Mouse (Mus musculus): Measurements from ENCODE around the gene Tle3. TPM values are rescaled to one million over a fixed set of nuclear protein-coding genes. Genes with fewer than 3 reads are reported as not detected.

Gene Tle3
- polyA plus RNA-seq, 2 experiments: 2.9 to 4.6 TPM

- DNase-seq (ENCODE audit: low read depth in 3 of 3, low spot score in 3 of 3) (no peak), ATAC-seq (ENCODE audit: insufficient read depth) (peak; percentile 35; the same call in 1 of the 2 replicates)
- Histone ChIP-seq H3K4me1 (replicated peaks; ENCODE audit: control insufficient read depth in 2 of 2, insufficient read depth in 2 of 2, low read length in 1 of 2) (peaks cover 0 to 6% of the 10 kb centered on the region in 2 experiments; a peak in 2 of 4 replicates), H3K27me3 (ENCODE audit: control insufficient read depth, insufficient read depth, low read length) (peaks cover 35% of the 10 kb centered on the region), H3K9me3 (ENCODE audit: control insufficient read depth, low read length) (no peaks in the 10 kb centered on the region), H3K27ac (no peak overlapping the region), H3K4me2 (ENCODE audit: low read depth) (no peak overlapping the region), H3K9ac (replicated peaks) (no peak overlapping the region), H3K36me3 (replicated peaks; ENCODE audit: control insufficient read depth, insufficient read depth, low read depth) (no peaks in the 10 kb centered on the region), H3K4me3 (ENCODE audit: insufficient read depth in 1 of 2, low read depth in 2 of 2, low read length in 2 of 2) (no peak overlapping the region)
- WGBS (ENCODE audit: insufficient replicate concordance): 30% methylated on average over 17 of the region's 17 CpGs
- no peak for TF ChIP-seq CTCF (IDR thresholded peaks at IDR 0.05; ENCODE audit: low read depth)
Observed at GRCm38 (mm10) chr9:61360727-61361631, 11.2 kb upstream of the Tle3 start.

- Histone ChIP-seq H3K4me2 (ENCODE audit: low read depth) (no peak overlapping the region), H3K27me3 (ENCODE audit: control insufficient read depth, insufficient read depth, low read length) (peaks cover 57% of the 10 kb centered on the region), H3K36me3 (replicated peaks; ENCODE audit: control insufficient read depth, insufficient read depth, low read depth) (no peaks in the 10 kb centered on the region), H3K9ac (replicated peaks) (no peak overlapping the region), H3K4me1 (replicated peaks; ENCODE audit: control insufficient read depth in 2 of 2, insufficient read depth in 2 of 2, low read length in 1 of 2) (peaks cover 0 to 13% of the 10 kb centered on the region in 2 experiments; a peak in 2 of 4 replicates), H3K4me3 (ENCODE audit: insufficient read depth in 1 of 2, low read depth in 2 of 2, low read length in 2 of 2) (no peak overlapping the region), H3K27ac (no peak overlapping the region), H3K9me3 (ENCODE audit: control insufficient read depth, low read length) (no peaks in the 10 kb centered on the region)
- DNase-seq (ENCODE audit: low read depth in 3 of 3, low spot score in 3 of 3) (no peak), ATAC-seq (ENCODE audit: insufficient read depth) (no peak)
- TF ChIP-seq CTCF (IDR thresholded peaks at IDR 0.05; ENCODE audit: low read depth) (no peak), EP300 (IDR thresholded peaks at IDR 0.05; ENCODE audit: low read depth) (no peak)
- 22% methylated on average over 9 of the region's 9 CpGs for WGBS (ENCODE audit: insufficient replicate concordance)
Observed at GRCm38 (mm10) chr9:61363194-61363593, 9.0 kb upstream of the Tle3 start.

DNA sequence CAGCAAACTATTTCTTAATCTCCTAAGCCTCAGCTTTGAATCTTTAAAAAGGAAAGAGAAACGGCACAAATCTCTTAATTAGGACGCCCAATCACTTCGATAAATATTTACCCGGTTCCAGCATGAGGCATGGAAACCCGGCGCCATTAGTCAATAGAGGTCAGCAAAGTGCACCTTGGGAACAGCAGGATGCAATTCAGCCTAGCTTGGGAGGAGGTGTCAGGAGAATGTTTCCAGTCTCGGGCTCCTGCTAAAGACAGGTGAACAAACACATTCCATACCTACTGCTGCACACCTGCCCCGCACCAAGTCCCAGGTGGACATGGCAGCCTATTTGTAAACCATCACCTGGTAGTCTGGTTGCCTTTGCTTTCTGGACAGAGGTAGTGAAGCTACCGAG, 6.1 kb upstream of the Tle3 start:
- TF ChIP-seq CTCF (IDR thresholded peaks at IDR 0.05; ENCODE audit: low read depth) (no peak), EP300 (IDR thresholded peaks at IDR 0.05; ENCODE audit: low read depth) (no peak)
- Histone ChIP-seq H3K27ac (no peak overlapping the region), H3K4me2 (ENCODE audit: low read depth) (no peak overlapping the region), H3K4me3 (ENCODE audit: insufficient read depth in 1 of 2, low read depth in 2 of 2, low read length in 2 of 2) (no peak overlapping the region), H3K27me3 (ENCODE audit: control insufficient read depth, insufficient read depth, low read length) (peaks cover 76% of the 10 kb centered on the region), H3K9me3 (ENCODE audit: control insufficient read depth, low read length) (no peaks in the 10 kb centered on the region), H3K4me1 (replicated peaks; ENCODE audit: control insufficient read depth in 2 of 2, insufficient read depth in 2 of 2, low read length in 1 of 2) (peaks cover 3 to 16% of the 10 kb centered on the region in 2 experiments; a peak in 3 of 4 replicates), H3K9ac (replicated peaks) (no peak overlapping the region), H3K36me3 (replicated peaks; ENCODE audit: control insufficient read depth, insufficient read depth, low read depth) (no peaks in the 10 kb centered on the region)
- no peak for ATAC-seq (ENCODE audit: insufficient read depth)
- WGBS (ENCODE audit: insufficient replicate concordance): 35% methylated on average over 9 of the region's 9 CpGs
- no peak for DNase-seq (ENCODE audit: low read depth in 3 of 3, low spot score in 3 of 3)

- Histone ChIP-seq H3K9me3 (ENCODE audit: control insufficient read depth, low read length) (no peaks in the 10 kb centered on the region), H3K4me3 (ENCODE audit: insufficient read depth in 1 of 2, low read depth in 2 of 2, low read length in 2 of 2) (no peak overlapping the region), H3K9ac (replicated peaks) (no peak overlapping the region), H3K4me1 (replicated peaks; ENCODE audit: control insufficient read depth in 2 of 2, insufficient read depth in 2 of 2, low read length in 1 of 2) (peaks cover 11 to 20% of the 10 kb centered on the region in 2 experiments; a peak in 3 of 4 replicates), H3K4me2 (ENCODE audit: low read depth) (no peak overlapping the region), H3K27ac (no peak overlapping the region), H3K36me3 (replicated peaks; ENCODE audit: control insufficient read depth, insufficient read depth, low read depth) (no peaks in the 10 kb centered on the region), H3K27me3 (ENCODE audit: control insufficient read depth, insufficient read depth, low read length) (peaks cover 72% of the 10 kb centered on the region)
- ATAC-seq (ENCODE audit: insufficient read depth): no peak
- DNase-seq (ENCODE audit: low read depth in 3 of 3, low spot score in 3 of 3): no peak
- WGBS (ENCODE audit: insufficient replicate concordance): 17% methylated on average over 4 of the region's 4 CpGs
- no peak for TF ChIP-seq EP300 (IDR thresholded peaks at IDR 0.05; ENCODE audit: low read depth)
Observed at GRCm38 (mm10) chr9:61367156-61367555, 5.0 kb upstream of the Tle3 start.

DNA sequence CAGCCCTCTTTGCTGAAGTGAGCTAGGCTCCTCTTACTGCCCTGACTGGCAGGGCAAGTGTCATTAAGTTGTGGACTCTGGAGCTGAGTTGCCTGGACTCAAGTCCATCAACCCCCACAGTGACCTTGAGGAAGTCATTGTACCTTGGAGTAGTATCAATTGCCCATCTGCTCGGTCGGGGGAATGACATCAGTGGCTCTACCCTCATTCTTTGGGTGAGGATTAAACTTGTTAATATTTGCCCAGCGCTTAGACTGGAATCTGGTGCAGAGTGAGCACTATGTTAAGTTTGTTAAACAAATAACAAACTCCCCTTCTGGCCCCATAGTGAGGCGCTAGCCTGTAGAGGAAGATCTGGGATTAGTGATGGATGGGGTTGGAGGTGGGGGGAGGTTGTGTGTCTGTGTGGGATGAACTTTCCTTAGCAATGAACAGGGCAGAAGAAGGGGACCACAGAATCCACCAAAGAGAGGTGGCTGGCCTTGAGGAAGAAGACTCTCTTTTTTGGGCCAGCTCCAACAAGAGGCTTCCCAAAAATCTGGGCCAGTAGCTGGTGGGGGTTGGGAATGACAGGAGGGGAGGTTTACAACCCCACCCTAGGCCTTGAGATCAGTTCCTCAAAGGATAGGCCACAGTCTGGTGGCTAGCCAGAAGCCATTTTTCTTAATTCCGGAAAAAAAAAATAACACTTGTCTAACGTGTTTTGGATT, 4.2 kb upstream of the Tle3 start:
- no peak for TF ChIP-seq CTCF (IDR thresholded peaks at IDR 0.05; ENCODE audit: low read depth)
- TF ChIP-seq EP300 (IDR thresholded peaks at IDR 0.05; ENCODE audit: low read depth): no peak

More for the DNA sequence above, 4.2 kb upstream of the Tle3 start:
- ATAC-seq (ENCODE audit: insufficient read depth) (no peak), DNase-seq (ENCODE audit: low read depth in 3 of 3, low spot score in 3 of 3) (no peak)
- H3K27ac ChIP-seq: no peak overlapping the region
- H3K9me3 ChIP-seq (ENCODE audit: control insufficient read depth, low read length): no peaks in the 10 kb centered on the region
- H3K9ac ChIP-seq (replicated peaks): no peak overlapping the region
- peaks cover 71% of the 10 kb centered on the region for H3K27me3 ChIP-seq (ENCODE audit: control insufficient read depth, insufficient read depth, low read length)
- no peaks in the 10 kb centered on the region for H3K36me3 ChIP-seq (replicated peaks; ENCODE audit: control insufficient read depth, insufficient read depth, low read depth)
- H3K4me3 ChIP-seq (ENCODE audit: insufficient read depth in 1 of 2, low read depth in 2 of 2, low read length in 2 of 2): no peak overlapping the region
- peaks cover 11 to 20% of the 10 kb centered on the region in 2 experiments; a peak in 3 of 4 replicates for H3K4me1 ChIP-seq (replicated peaks; ENCODE audit: control insufficient read depth in 2 of 2, insufficient read depth in 2 of 2, low read length in 1 of 2)
- 15% methylated on average over 6 of the region's 6 CpGs for WGBS (ENCODE audit: insufficient replicate concordance)
- no peak overlapping the region for H3K4me2 ChIP-seq (ENCODE audit: low read depth)

All from liver, embryonic 14.5 days (tissue).